Mouse (Mus musculus) midbrain, postnatal 0 days (tissue): ENCODE measurements at regions not wholly inside any gene's neighbourhood (a gene's known extent, or its start where the extent isn't known, plus 50 kb on each side); places are given as distances from the start of the nearest gene placed in this dataset.

Experiments used
- ATAC-seq: fragments of 200-750 bp; cut with Nextera tagmentation; 2 replicates; pipeline ENCODE4 v1.8.0; 2017; ENCODE audit warnings: moderate number of reproducible peaks, mild to moderate bottlenecking, moderate TSS enrichment, moderate library complexity; ENCODE audit not compliant: low FRiP score
- DNase-seq: peaks from one replicate; pipeline ENCODE4 v3.0.0-alpha.2; 2015; ENCODE audit warnings: low spot score
- H3K27ac ChIP-seq: fragments of 300-500 bp; sonication (generic); 2 replicates; pipeline ENCODE4 v1.5.1; 2014; ENCODE audit warnings: low read depth, mild to moderate bottlenecking, low read length, mixed read lengths
- H3K27me3 ChIP-seq: fragments of 300-500 bp; sonication (generic); 2 replicates; pipeline ENCODE4 v1.6.1; 2014; ENCODE audit warnings: low read length, control low read depth, mixed read lengths; ENCODE audit not compliant: insufficient read depth
- H3K36me3 ChIP-seq: fragments of 300-500 bp; sonication (generic); 2 replicates; pipeline ENCODE4 v1.6.1; 2014; ENCODE audit warnings: low read length, control low read depth, mixed read lengths; ENCODE audit not compliant: insufficient read depth
- H3K4me1 ChIP-seq: fragments of 300-500 bp; sonication (generic); 2 replicates; pipeline ENCODE4 v1.6.1; 2014; ENCODE audit warnings: mild to moderate bottlenecking, control low read depth, antibody characterized with exemption, low read length, mixed read lengths; ENCODE audit not compliant: insufficient read depth
- H3K4me2 ChIP-seq: fragments of 300-500 bp; sonication (generic); 2 replicates; pipeline ENCODE4 v1.6.1; 2014; ENCODE audit warnings: low read depth, mild to moderate bottlenecking, low read length, mixed read lengths; ENCODE audit not compliant: poor library complexity, severe bottlenecking
- H3K4me3 ChIP-seq: fragments of 300-500 bp; sonication (generic); 2 replicates; pipeline ENCODE4 v1.5.1; 2014; ENCODE audit warnings: low read depth, mild to moderate bottlenecking, low read length, moderate library complexity
- H3K9ac ChIP-seq: fragments of 300-500 bp; sonication (generic); replicated peaks from 2 replicates; pipeline ENCODE4 v1.6.1; 2014; ENCODE audit warnings: mild to moderate bottlenecking, low read length, moderate library complexity, mixed read lengths; ENCODE audit not compliant: poor library complexity, severe bottlenecking
- H3K9me3 ChIP-seq: fragments of 300-500 bp; sonication (generic); 2 replicates; pipeline ENCODE4 v1.6.1; 2016; ENCODE audit warnings: low read length, control low read depth
- CTCF ChIP-seq: IDR thresholded peaks from 2 replicates; pipeline ENCODE4 v1.5.1; 2016; ENCODE audit warnings: antibody characterized with exemption, mild to moderate bottlenecking
- WGBS: fragments of 180-500 bp; shearing (Covaris S2); extraction: QIAGEN DNeasy Blood & Tissue Kit; methylation state at CpG from one replicate; pipeline ENCODE4 v1.1.7; 2014; 5-methylcytosine and 5-hydroxymethylcytosine counted together

DNA sequence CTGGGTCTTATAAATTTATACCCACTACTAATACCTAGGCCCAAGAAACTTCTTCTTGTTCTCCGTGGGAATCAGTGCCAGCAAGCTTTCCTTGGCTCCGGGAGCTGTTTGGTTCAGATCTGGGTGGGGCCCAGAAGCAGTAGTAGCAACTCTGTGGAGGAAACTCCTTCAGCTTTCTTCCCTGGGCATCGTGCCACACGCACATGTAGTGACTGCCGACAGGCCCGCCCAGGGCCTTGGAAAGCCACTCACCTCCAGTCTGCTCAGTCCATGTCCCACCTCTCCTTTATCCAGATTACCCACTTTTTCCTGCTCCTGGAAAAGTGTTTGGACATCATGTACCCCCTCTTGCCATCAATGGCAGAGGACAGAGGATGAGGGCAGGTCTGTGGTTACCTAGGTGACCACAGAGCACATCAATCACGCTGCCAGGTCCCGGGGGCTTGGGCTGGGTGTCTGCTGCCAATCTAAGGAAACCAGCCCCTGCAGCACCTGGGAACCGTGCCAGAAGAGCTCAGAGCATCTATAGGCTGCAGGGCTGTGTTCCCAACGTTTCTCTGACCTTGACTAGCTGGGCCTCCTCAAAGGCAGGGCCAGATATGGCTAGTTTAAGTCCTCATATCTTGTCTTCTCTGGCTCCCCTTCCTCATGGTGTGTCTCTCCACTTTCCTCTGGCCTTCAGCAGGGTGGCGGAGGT lies 63.1 kb upstream of the Mef2a start:
- peak; percentile 75 for DNase-seq
- H3K27ac ChIP-seq: no peak overlapping the region
- H3K36me3 ChIP-seq: no peaks in the 10 kb centered on the region
- no peak for ATAC-seq
- WGBS: 52% methylated on average over 11 of the region's 11 CpGs
- TF ChIP-seq CTCF: no peak
- no peaks in the 10 kb centered on the region for H3K27me3 ChIP-seq
- H3K4me2 ChIP-seq: no peak overlapping the region
- H3K4me3 ChIP-seq: no peak overlapping the region
- no peaks in the 10 kb centered on the region for H3K4me1 ChIP-seq
- no peak overlapping the region for H3K9ac ChIP-seq
- no peaks in the 10 kb centered on the region for H3K9me3 ChIP-seq

GRCm38 (mm10) chr7:67430987-67431386 lies 58.3 kb upstream of the Mef2a start:
- no peak overlapping the region for H3K27ac ChIP-seq

GRCm38 (mm10) chr7:67430041-67430440 lies 57.4 kb upstream of the Mef2a start:
- DNase-seq: no peak
- no peak overlapping the region for H3K4me3 ChIP-seq
- no peaks in the 10 kb centered on the region for H3K4me1 ChIP-seq
- H3K27me3 ChIP-seq: no peaks in the 10 kb centered on the region
- ATAC-seq: no peak
- no peak overlapping the region for H3K9ac ChIP-seq
- H3K36me3 ChIP-seq: no peaks in the 10 kb centered on the region
- H3K4me2 ChIP-seq: no peak overlapping the region
- 65% methylated on average over 4 of the region's 4 CpGs for WGBS
- H3K9me3 ChIP-seq: no peaks in the 10 kb centered on the region
- no peak for TF ChIP-seq CTCF
- H3K27ac ChIP-seq: no peak overlapping the region

More at GRCm38 (mm10) chr7:67430987-67431386, 58.3 kb upstream of the Mef2a start:
- WGBS: 82% methylated on average over 7 of the region's 7 CpGs
- no peak for ATAC-seq
- Histone ChIP-seq H3K4me2 (no peak overlapping the region), H3K9ac (no peak overlapping the region), H3K27me3 (no peaks in the 10 kb centered on the region), H3K36me3 (no peaks in the 10 kb centered on the region), H3K9me3 (no peaks in the 10 kb centered on the region), H3K4me1 (no peaks in the 10 kb centered on the region), H3K4me3 (no peak overlapping the region)
- no peak for DNase-seq
- no peak for TF ChIP-seq CTCF

DNA sequence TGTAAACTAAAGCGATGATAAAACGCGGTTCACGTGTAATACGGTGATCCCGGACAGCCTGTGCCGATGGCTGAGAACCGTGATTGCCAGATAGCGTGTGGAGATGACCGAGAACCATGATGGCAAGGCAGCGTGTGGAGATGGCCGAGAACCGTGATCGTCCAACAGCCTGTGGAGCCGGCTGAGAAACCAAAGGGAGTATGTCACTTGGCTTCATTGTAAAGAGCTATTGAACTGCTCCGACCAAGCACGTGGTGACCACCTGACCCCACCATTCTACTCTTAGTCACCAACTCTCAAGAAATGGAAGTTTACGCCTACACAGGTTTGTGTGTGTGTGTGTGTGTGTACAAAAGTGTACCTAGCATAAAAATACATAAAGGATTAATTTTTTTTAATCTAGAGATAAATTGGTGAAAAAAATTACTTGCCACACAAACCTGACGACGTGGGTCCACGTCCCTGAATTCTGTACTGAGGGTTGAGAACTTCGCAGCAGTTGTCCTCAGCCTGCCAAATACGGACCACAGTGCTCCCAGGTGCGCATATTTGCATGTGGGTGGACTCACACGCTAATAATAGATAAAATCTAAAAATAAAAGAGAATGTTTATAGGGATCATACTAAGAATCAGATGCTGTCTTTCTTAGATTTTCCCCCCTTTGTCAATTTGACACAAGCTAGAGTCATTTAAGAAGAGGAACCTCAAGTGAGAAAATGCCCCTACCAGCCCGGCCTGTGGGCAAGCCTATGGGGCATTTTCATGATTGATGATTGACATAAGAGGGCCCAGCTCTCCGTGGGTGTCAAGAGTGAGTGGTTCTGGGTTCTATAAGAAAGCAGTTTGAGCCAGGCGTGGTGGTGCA lies 56.6 kb upstream of the Mef2a start:
- H3K4me2 ChIP-seq: no peak overlapping the region
- no peaks in the 10 kb centered on the region for H3K4me1 ChIP-seq
- no peaks in the 10 kb centered on the region for H3K9me3 ChIP-seq
- no peak overlapping the region for H3K9ac ChIP-seq
- H3K4me3 ChIP-seq: no peak overlapping the region
- TF ChIP-seq CTCF: no peak
- no peaks in the 10 kb centered on the region for H3K36me3 ChIP-seq
- 93% methylated on average over 28 of the region's 28 CpGs for WGBS
- H3K27me3 ChIP-seq: no peaks in the 10 kb centered on the region
- H3K27ac ChIP-seq: no peak overlapping the region
- DNase-seq (no peak), ATAC-seq (no peak)

- no peak overlapping the region for H3K4me3 ChIP-seq
- H3K9me3 ChIP-seq: no peaks in the 10 kb centered on the region
- TF ChIP-seq CTCF: no peak
- no peak overlapping the region for H3K4me2 ChIP-seq
- H3K27ac ChIP-seq: no peak overlapping the region
- DNase-seq: no peak
- H3K27me3 ChIP-seq: no peaks in the 10 kb centered on the region
- no peaks in the 10 kb centered on the region for H3K36me3 ChIP-seq
- 95% methylated on average over 3 of the region's 3 CpGs for WGBS
- no peak for ATAC-seq
- H3K9ac ChIP-seq: no peak overlapping the region
- no peaks in the 10 kb centered on the region for H3K4me1 ChIP-seq
Measured at GRCm38 (mm10) chr7:67428388-67428787, 55.7 kb upstream of the Mef2a start.

DNA sequence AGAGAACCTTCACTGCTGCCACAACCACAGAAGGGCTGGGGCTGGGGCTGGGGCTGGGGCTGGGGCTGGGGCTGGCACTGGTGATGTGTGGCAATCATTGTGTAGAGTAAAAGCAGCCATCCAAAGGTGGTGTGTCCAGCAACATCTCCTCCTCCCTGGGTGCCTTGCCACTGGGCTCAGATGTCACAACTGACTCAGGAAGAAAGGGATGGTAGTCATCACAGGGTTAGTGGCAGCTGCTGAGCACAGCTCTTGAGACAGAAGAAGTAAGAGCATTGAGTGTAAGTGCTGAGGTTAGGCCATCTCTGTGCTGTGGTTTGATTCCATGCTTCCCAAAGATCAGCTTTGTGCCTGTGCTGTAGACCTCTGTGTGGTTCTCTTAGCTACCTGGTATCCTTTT lies 53.4 kb upstream of the Mef2a start:
- no peak for TF ChIP-seq CTCF
- Histone ChIP-seq H3K9me3 (no peaks in the 10 kb centered on the region), H3K27ac (no peak overlapping the region), H3K4me2 (no peak overlapping the region), H3K27me3 (no peaks in the 10 kb centered on the region), H3K9ac (no peak overlapping the region), H3K4me3 (no peak overlapping the region), H3K36me3 (no peaks in the 10 kb centered on the region), H3K4me1 (no peaks in the 10 kb centered on the region)
- no peak for DNase-seq
- no peak for ATAC-seq
